Mouse (Mus musculus) megakaryocyte, embryonic 14.5 days (primary cell): Measurements from ENCODE around the gene Tns3.

Experiments used
- FLI1 ChIP-seq: IDR thresholded peaks from 2 replicates; pipeline ENCODE4 v1.6.1; 2012; ENCODE audit warnings: low read length, inconsistent platforms, mixed read lengths
- GATA1 ChIP-seq: IDR thresholded peaks from 3 replicates; pipeline ENCODE4 v1.6.1; 2012; ENCODE audit warnings: mixed read lengths, low read length, inconsistent platforms, borderline replicate concordance

DNA sequence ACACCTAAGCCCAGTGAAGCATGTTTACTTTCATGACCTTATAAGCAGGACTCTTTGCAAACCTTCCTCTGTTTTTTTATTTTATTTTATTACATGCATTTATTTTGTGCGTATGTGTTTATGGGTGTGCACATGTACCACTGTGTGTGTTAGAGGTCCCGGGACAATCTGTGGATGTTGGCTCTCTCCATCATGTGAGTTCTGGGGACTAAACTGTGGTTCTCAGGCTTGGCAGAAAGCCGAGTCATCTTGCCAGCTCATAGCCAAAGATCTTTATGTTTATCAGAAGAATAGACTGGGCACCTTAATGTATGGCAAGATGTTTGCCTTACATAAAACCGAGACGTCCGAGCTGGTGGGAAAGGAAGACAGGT lies 27.8 kb upstream of the Tns3 start:
- TF ChIP-seq GATA1, result no peak
- TF ChIP-seq FLI1, result no peak
